Mouse (Mus musculus): ENCODE measurements around the gene F12. TPM values are rescaled to one million over a fixed set of nuclear protein-coding genes. Genes with fewer than 3 reads are reported as not detected.

Gene F12
- polyA plus RNA-seq, 1 experiment from 2014 or later = not detected

GRCm38 (mm10) chr13:55419142-55419541 lies 7.5 kb downstream of the F12 start:
- DNase-seq (ENCODE audit: low read depth, low spot score) = no peak
- no peak for ATAC-seq
- POLR2A ChIA-PET = interaction anchor here (0.8 kb wide), 2 partner anchors 52 to 58 kb away, joined by 3 to 4 read pairs; no protein-coding TSS in a partner anchor
- H3K27me3 ChIP-seq = peaks cover 16% of the 10 kb centered on the region
- CTCF ChIA-PET = interaction anchor here (1.4 to 5.4 kb wide), 2 partner anchors 46 to 52 kb away, joined by 4 to 30 read pairs; no protein-coding TSS in a partner anchor
- no peak for TF ChIP-seq CTCF (IDR thresholded peaks at IDR 0.05)
- in situ Hi-C loops (cut with MboI; ENCODE audit: low pct_unique_long_range_greater_than_20kb) = no loop called here

GRCm38 (mm10) chr13:55418004-55418403 lies 8.6 kb downstream of the F12 start:
- ATAC-seq (peak; percentile 71), DNase-seq (ENCODE audit: low read depth, low spot score) (peak; percentile 34)
- in situ Hi-C loops (cut with MboI; ENCODE audit: low pct_unique_long_range_greater_than_20kb) = no loop called here
- TF ChIP-seq CTCF (IDR thresholded peaks at IDR 0.05) = no peak
- ChIA-PET CTCF (interaction anchor here (1.2 to 5.4 kb wide), 4 partner anchors 12 to 53 kb away, joined by 6 to 30 read pairs (median 6); no protein-coding TSS in a partner anchor), POLR2A (interaction anchor here (0.9 to 2.6 kb wide), 2 partner anchors 48 to 53 kb away, joined by 3 to 9 read pairs; no protein-coding TSS in a partner anchor)
- peaks cover 16% of the 10 kb centered on the region for H3K27me3 ChIP-seq

DNA sequence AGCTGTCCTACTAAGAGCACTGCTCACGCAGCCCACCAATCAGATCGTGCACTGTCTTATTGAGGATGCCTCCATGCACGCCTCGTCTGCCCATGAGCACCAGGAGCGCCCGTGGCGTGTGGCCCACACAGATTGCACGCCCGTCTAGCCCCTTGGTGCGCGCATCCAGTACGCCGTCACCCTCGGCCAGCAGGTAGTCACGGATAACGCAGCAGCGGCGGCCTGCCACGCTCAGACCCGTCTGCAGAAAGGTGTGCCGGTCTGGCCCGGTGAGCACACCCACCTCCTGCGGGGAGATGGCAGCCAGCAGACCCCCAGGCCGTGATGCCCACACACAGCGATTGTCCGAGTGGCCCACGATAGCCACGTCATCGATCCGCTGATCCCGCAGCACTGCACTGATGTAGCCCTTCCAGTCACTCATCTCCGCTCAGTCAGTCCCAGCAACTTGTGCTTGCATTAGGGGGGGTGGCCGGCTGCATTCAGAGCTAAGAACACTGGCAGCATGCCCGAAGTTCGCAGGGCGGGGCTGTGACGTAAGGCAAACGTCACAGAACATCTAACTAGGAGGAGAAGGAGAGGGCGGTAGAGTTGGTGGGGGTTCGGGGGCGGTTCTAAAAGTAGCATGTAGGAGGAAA lies 11.7 kb downstream of the F12 start, which contains the start of gene Pfn3:
TSS of gene Pfn3 (minus strand) at position 490 of the 638 bp plus-strand sequence.
- POLR2A ChIA-PET = no interaction called here
- ATAC-seq = no peak
- in situ Hi-C loops (cut with MboI; ENCODE audit: low pct_unique_long_range_greater_than_20kb) = no loop called here
- TF ChIP-seq CTCF (IDR thresholded peaks at IDR 0.05) = no peak
- CTCF ChIA-PET = no interaction called here
- no peak for DNase-seq (ENCODE audit: low read depth, low spot score)
- H3K27me3 ChIP-seq = peaks cover 6% of the 10 kb centered on the region

- TF ChIP-seq CTCF (IDR thresholded peaks at IDR 0.05) = no peak
- in situ Hi-C loops (cut with MboI; ENCODE audit: low pct_unique_long_range_greater_than_20kb) = no loop called here
- ChIA-PET CTCF (interaction anchor here (1.4 kb wide), 1 partner anchor 8 kb away, joined by 3 read pairs; no protein-coding TSS in a partner anchor), POLR2A (no interaction called here)
- DNase-seq (ENCODE audit: low read depth, low spot score) = no peak
- ATAC-seq = no peak
- H3K27me3 ChIP-seq = peaks cover 6% of the 10 kb centered on the region
Measured at GRCm38 (mm10) chr13:55413333-55413732, 13.3 kb downstream of the F12 start.

- peaks cover 6% of the 10 kb centered on the region for H3K27me3 ChIP-seq
- TF ChIP-seq CTCF (IDR thresholded peaks at IDR 0.05) = no peak
- no peak for ATAC-seq
- ChIA-PET POLR2A (no interaction called here), CTCF (interaction anchor here (1.1 to 1.4 kb wide), 2 partner anchors 8 to 9 kb away, joined by 3 read pairs; no protein-coding TSS in a partner anchor)
- in situ Hi-C loops (cut with MboI; ENCODE audit: low pct_unique_long_range_greater_than_20kb) = no loop called here
- no peak for DNase-seq (ENCODE audit: low read depth, low spot score)
Measured at GRCm38 (mm10) chr13:55412643-55413307, 13.8 kb downstream of the F12 start.

- no peak for ATAC-seq
Measured at GRCm38 (mm10) chr13:55411826-55412225, 14.8 kb downstream of the F12 start.

GRCm38 (mm10) chr13:55408546-55409120 lies 18.0 kb downstream of the F12 start:
- no peak for ATAC-seq
- no peak for DNase-seq (ENCODE audit: low read depth, low spot score)
- no peak for TF ChIP-seq CTCF (IDR thresholded peaks at IDR 0.05)
- ChIA-PET CTCF (interaction anchor here (1.0 kb wide), 1 partner anchor 105 kb away, joined by 4 read pairs; the partner anchor contains the start of gene Pdlim7), POLR2A (no interaction called here)
- peaks cover under 1% of the 10 kb centered on the region for H3K27me3 ChIP-seq
- in situ Hi-C loops (cut with MboI; ENCODE audit: low pct_unique_long_range_greater_than_20kb) = loop anchor here (5.0 kb wide), 2 partner anchors 59 to 109 kb away; no protein-coding TSS in a partner anchor

More at GRCm38 (mm10) chr13:55411826-55412225, 14.8 kb downstream of the F12 start:
- no peak for DNase-seq (ENCODE audit: low read depth, low spot score)
- in situ Hi-C loops (cut with MboI; ENCODE audit: low pct_unique_long_range_greater_than_20kb) = no loop called here
- no peak for TF ChIP-seq CTCF (IDR thresholded peaks at IDR 0.05)
- ChIA-PET POLR2A (no interaction called here), CTCF (interaction anchor here (1.1 kb wide), 1 partner anchor 8 kb away, joined by 3 read pairs; no protein-coding TSS in a partner anchor)
- peaks cover 6% of the 10 kb centered on the region for H3K27me3 ChIP-seq

DNA sequence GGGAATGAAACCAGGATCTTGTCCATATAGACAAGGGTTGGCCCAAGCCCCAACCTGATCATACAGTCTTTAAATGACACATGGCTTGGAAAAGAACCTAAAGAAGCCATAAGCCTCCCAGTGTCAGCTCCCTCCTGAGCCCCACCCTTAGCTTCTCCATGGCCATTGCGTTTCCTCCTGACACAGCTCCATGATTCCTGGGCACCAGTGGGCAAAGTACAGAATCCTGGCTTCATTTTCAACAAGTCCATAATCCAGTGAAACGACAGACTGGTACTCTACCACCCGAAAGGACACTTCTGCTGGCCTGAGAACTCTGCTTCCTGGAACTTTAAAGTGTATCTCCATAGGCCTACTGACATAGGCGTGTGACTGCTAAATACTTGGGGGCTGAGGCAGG lies 19.3 kb downstream of the F12 start:
- H3K27me3 ChIP-seq = peaks cover 9% of the 10 kb centered on the region
- POLR2A ChIA-PET = no interaction called here
- in situ Hi-C loops (cut with MboI; ENCODE audit: low pct_unique_long_range_greater_than_20kb) = loop anchor here (5.0 kb wide), 2 partner anchors 60 to 110 kb away; no protein-coding TSS in a partner anchor
- CTCF ChIA-PET = interaction anchor here (0.9 to 2.0 kb wide), 4 partner anchors 60 to 118 kb away, joined by 3 to 6 read pairs (median 4); no protein-coding TSS in a partner anchor
- DNase-seq (ENCODE audit: low read depth, low spot score) (no peak), ATAC-seq (no peak)
- no peak for TF ChIP-seq CTCF (IDR thresholded peaks at IDR 0.05)

DNA sequence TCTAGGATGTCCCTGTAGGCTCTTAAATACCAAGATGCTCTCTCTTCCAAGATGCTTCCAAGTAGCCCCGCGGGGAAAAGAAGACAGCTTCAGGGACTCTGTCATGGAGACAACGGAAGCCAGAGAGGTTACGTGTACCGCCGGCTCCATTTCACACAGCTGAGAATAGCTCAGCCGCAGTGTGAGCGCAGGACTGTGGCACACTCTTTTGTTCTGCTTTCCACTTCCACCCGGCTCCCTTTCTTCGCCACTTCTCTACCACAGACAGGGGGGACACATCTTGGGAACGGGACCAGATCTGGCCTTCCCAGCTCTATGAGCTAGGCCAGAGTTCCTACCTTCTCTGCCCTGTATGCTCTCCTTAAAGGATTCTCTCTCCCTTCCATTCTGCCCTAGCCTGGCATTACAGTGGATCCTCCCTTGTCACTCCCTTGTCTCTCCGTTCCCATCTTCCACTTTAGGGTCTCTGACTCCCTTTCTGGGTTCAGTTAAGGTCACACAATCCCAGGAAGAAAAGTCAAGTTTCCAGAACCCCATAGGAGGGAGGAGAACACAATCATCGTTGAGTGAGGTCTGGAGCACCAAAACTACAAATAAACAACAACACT lies 20.7 kb downstream of the F12 start:
- ATAC-seq (no peak), DNase-seq (ENCODE audit: low read depth, low spot score) (no peak)
- ChIA-PET POLR2A (interaction anchor here (0.6 to 1.3 kb wide), 2 partner anchors 11 to 131 kb away, joined by 3 read pairs; no protein-coding TSS in a partner anchor), CTCF (interaction anchor here (0.8 to 5.3 kb wide), 16 partner anchors 8 to 120 kb away, joined by 3 to 30 read pairs (median 4); partner anchors contain the start of genes Pdlim7 and Prr7)
- peaks cover 10% of the 10 kb centered on the region for H3K27me3 ChIP-seq
- no peak for TF ChIP-seq CTCF (IDR thresholded peaks at IDR 0.05)
- in situ Hi-C loops (cut with MboI; ENCODE audit: low pct_unique_long_range_greater_than_20kb) = loop anchor here (5.0 kb wide), 2 partner anchors 61 to 111 kb away; no protein-coding TSS in a partner anchor

Measured in Patski (cell line).